Mouse (Mus musculus) midbrain, embryonic 11.5 days (tissue): ENCODE measurements at regions not wholly inside any gene's neighbourhood (a gene's known extent, or its start where the extent isn't known, plus 50 kb on each side); places are given as distances from the start of the nearest gene placed in this dataset.

Experiments
- ATAC-seq: fragments of 200-750 bp; cut with Nextera tagmentation; 2 replicates; pipeline ENCODE4 v1.8.0; 2017; ENCODE audit warnings: moderate TSS enrichment, moderate library complexity; ENCODE audit not compliant: low FRiP score
- DNase-seq: peaks from one replicate; pipeline ENCODE4 v3.0.0; 2015; ENCODE audit warnings: low spot score; ENCODE audit errors: missing footprints
- H3K27ac ChIP-seq: fragments of 300-500 bp; sonication (generic); 2 replicates; pipeline ENCODE4 v1.5.1; 2014; ENCODE audit warnings: low read depth, low read length
- H3K27me3 ChIP-seq: fragments of 300-500 bp; sonication (generic); 2 replicates; pipeline ENCODE4 v1.6.1; 2014; ENCODE audit warnings: mild to moderate bottlenecking, low read length, moderate library complexity, mixed read lengths; ENCODE audit not compliant: control insufficient read depth, insufficient read depth
- H3K36me3 ChIP-seq: fragments of 300-500 bp; sonication (generic); 2 replicates; pipeline ENCODE4 v1.6.1; 2014; ENCODE audit warnings: mild to moderate bottlenecking, low read length, moderate library complexity, mixed read lengths; ENCODE audit not compliant: control insufficient read depth, insufficient read depth
- H3K4me1 ChIP-seq: fragments of 300-500 bp; sonication (generic); 2 replicates; pipeline ENCODE4 v1.6.1; 2014; ENCODE audit warnings: low read length; ENCODE audit not compliant: control insufficient read depth, insufficient read depth
- H3K4me2 ChIP-seq: fragments of 300-500 bp; sonication (generic); 2 replicates; pipeline ENCODE4 v1.6.1; 2014; ENCODE audit warnings: mild to moderate bottlenecking, moderate library complexity
- H3K4me3 ChIP-seq: fragments of 300-500 bp; sonication (generic); 2 replicates; pipeline ENCODE4 v1.5.1; 2014; ENCODE audit warnings: low read depth, low read length
- H3K9ac ChIP-seq: fragments of 300-500 bp; sonication (generic); 2 replicates; pipeline ENCODE4 v1.6.1; 2014; ENCODE audit warnings: low read length
- H3K9me3 ChIP-seq: fragments of 300-500 bp; sonication (generic); 2 replicates; pipeline ENCODE4 v1.6.1; 2016; ENCODE audit warnings: low read length; ENCODE audit not compliant: control insufficient read depth
- WGBS: fragments of 180-500 bp; shearing (Covaris S2); extraction: QIAGEN DNeasy Blood & Tissue Kit; methylation state at CpG from one replicate; pipeline ENCODE4 v1.1.7; 2014; 5-methylcytosine and 5-hydroxymethylcytosine counted together

- Histone ChIP-seq H3K4me2 (no peak overlapping the region), H3K36me3 (no peaks in the 10 kb centered on the region), H3K9ac (no peak overlapping the region), H3K27ac (no peak overlapping the region), H3K4me1 (no peaks in the 10 kb centered on the region), H3K9me3 (no peaks in the 10 kb centered on the region), H3K27me3 (no peaks in the 10 kb centered on the region), H3K4me3 (no peak overlapping the region)
- no peak for DNase-seq
- 87% methylated on average over 7 of the region's 7 CpGs for WGBS
- no peak for ATAC-seq
Observed at GRCm38 (mm10) chrX:11646681-11647526, 319.3 kb downstream of the H2al1j start.

GRCm38 (mm10) chrX:11647527-11647836 lies 319.9 kb downstream of the H2al1j start:
- no peaks in the 10 kb centered on the region for H3K27me3 ChIP-seq
- ATAC-seq = no peak
- H3K4me3 ChIP-seq = no peak overlapping the region
- WGBS = 80% methylated on average over 1 of the region's 1 CpGs
- H3K9ac ChIP-seq = no peak overlapping the region
- no peak overlapping the region for H3K4me2 ChIP-seq
- H3K27ac ChIP-seq = no peak overlapping the region
- no peaks in the 10 kb centered on the region for H3K9me3 ChIP-seq
- H3K36me3 ChIP-seq = no peaks in the 10 kb centered on the region
- no peaks in the 10 kb centered on the region for H3K4me1 ChIP-seq
- no peak for DNase-seq

- DNase-seq = no peak
- H3K36me3 ChIP-seq = no peaks in the 10 kb centered on the region
- ATAC-seq = no peak
- H3K4me3 ChIP-seq = no peak overlapping the region
- H3K27me3 ChIP-seq = no peaks in the 10 kb centered on the region; the same call in 1 of the 2 replicates
- H3K27ac ChIP-seq = no peak overlapping the region
- no peak overlapping the region for H3K9ac ChIP-seq
- no peaks in the 10 kb centered on the region for H3K4me1 ChIP-seq
- H3K4me2 ChIP-seq = no peak overlapping the region
- 92% methylated on average over 2 of the region's 2 CpGs for WGBS
- no peaks in the 10 kb centered on the region for H3K9me3 ChIP-seq
Observed at GRCm38 (mm10) chrX:11653336-11653735, 325.7 kb downstream of the H2al1j start.

GRCm38 (mm10) chrX:11654976-11655375 lies 327.4 kb downstream of the H2al1j start:
- Histone ChIP-seq H3K4me1 (no peaks in the 10 kb centered on the region), H3K4me3 (no peak overlapping the region), H3K27ac (no peak overlapping the region), H3K4me2 (no peak overlapping the region), H3K9me3 (no peaks in the 10 kb centered on the region), H3K27me3 (no peaks in the 10 kb centered on the region; the same call in 1 of the 2 replicates), H3K9ac (no peak overlapping the region), H3K36me3 (no peaks in the 10 kb centered on the region)
- 62% methylated on average over 5 of the region's 5 CpGs for WGBS
- DNase-seq = no peak
- no peak for ATAC-seq

- H3K9me3 ChIP-seq = no peaks in the 10 kb centered on the region
- H3K4me3 ChIP-seq = no peak overlapping the region
- no peak overlapping the region for H3K27ac ChIP-seq
- H3K4me1 ChIP-seq = no peaks in the 10 kb centered on the region
- DNase-seq = no peak
- H3K4me2 ChIP-seq = no peak overlapping the region
- no peak for ATAC-seq
- H3K27me3 ChIP-seq = no peaks in the 10 kb centered on the region; the same call in 1 of the 2 replicates
- no peak overlapping the region for H3K9ac ChIP-seq
- 52% methylated on average over 6 of the region's 6 CpGs for WGBS
- H3K36me3 ChIP-seq = no peaks in the 10 kb centered on the region
Observed at GRCm38 (mm10) chrX:11655466-11655865, 327.8 kb downstream of the H2al1j start.

- H3K27ac ChIP-seq = no peak overlapping the region
- no peak overlapping the region for H3K4me2 ChIP-seq
- no peaks in the 10 kb centered on the region for H3K4me1 ChIP-seq
- ATAC-seq = no peak
- H3K27me3 ChIP-seq = no peaks in the 10 kb centered on the region; the same call in 1 of the 2 replicates
- no peak overlapping the region for H3K4me3 ChIP-seq
- H3K36me3 ChIP-seq = no peaks in the 10 kb centered on the region
- no peak overlapping the region for H3K9ac ChIP-seq
- H3K9me3 ChIP-seq = no peaks in the 10 kb centered on the region
- DNase-seq = no peak
- WGBS = 77% methylated on average over 9 of the region's 9 CpGs
Observed at GRCm38 (mm10) chrX:11657606-11658254, 330.1 kb downstream of the H2al1j start.

GRCm38 (mm10) chrX:11663187-11663829 lies 335.7 kb downstream of the H2al1j start:
- Histone ChIP-seq H3K4me3 (no peak overlapping the region), H3K9me3 (no peaks in the 10 kb centered on the region), H3K27ac (no peak overlapping the region), H3K27me3 (peaks cover 2% of the 10 kb centered on the region), H3K4me1 (peaks cover 10% of the 10 kb centered on the region; the same call in 1 of the 2 replicates), H3K4me2 (no peak overlapping the region), H3K36me3 (no peaks in the 10 kb centered on the region), H3K9ac (no peak overlapping the region)
- no peak for DNase-seq
- ATAC-seq = peak; percentile 48; the same call in 1 of the 2 replicates
- 26% methylated on average over 5 of the region's 6 CpGs for WGBS

- Histone ChIP-seq H3K9ac (peak overlapping the region; percentile 59), H3K27me3 (peaks cover 2% of the 10 kb centered on the region), H3K9me3 (no peaks in the 10 kb centered on the region), H3K4me2 (peak overlapping the region; percentile 46), H3K36me3 (no peaks in the 10 kb centered on the region), H3K4me3 (peak overlapping the region; percentile 15), H3K27ac (peak overlapping the region; percentile 65), H3K4me1 (peaks cover 10% of the 10 kb centered on the region; the same call in 1 of the 2 replicates)
- ATAC-seq = peak; percentile 90
- DNase-seq = peak; percentile 93
- 8% methylated on average over 47 of the region's 68 CpGs for WGBS
Observed at GRCm38 (mm10) chrX:11664330-11665061, 336.9 kb downstream of the H2al1j start.
